Mouse (Mus musculus) testis, postnatal 14 days (tissue): ENCODE data around the gene Lbhd2.

Experiments used
- DNase-seq: peaks from one replicate; pipeline ENCODE4 v3.0.0; 2021; ENCODE audit warnings: low spot score

Lbhd2 gene

GRCm38 (mm10) chr12:111447898-111448760, 41.5 kb downstream of the Lbhd2 start:
- no peak for DNase-seq

GRCm38 (mm10) chr12:111448931-111449705, 42.5 kb downstream of the Lbhd2 start:
- DNase-seq = no peak

GRCm38 (mm10) chr12:111450359-111450758, 43.8 kb downstream of the Lbhd2 start:
- no peak for DNase-seq

- DNase-seq = no peak
Measured at GRCm38 (mm10) chr12:111451561-111451960, 45.0 kb downstream of the Lbhd2 start.

GRCm38 (mm10) chr12:111454021-111454420, 47.4 kb downstream of the Lbhd2 start:
- DNase-seq = no peak

- no peak for DNase-seq
Measured at GRCm38 (mm10) chr12:111454543-111455280, 48.1 kb downstream of the Lbhd2 start.

- no peak for DNase-seq
Measured at GRCm38 (mm10) chr12:111455311-111455846, 48.8 kb downstream of the Lbhd2 start.

- no peak for DNase-seq
Measured at GRCm38 (mm10) chr12:111455860-111456259, 49.3 kb downstream of the Lbhd2 start.

- DNase-seq = no peak
Measured at GRCm38 (mm10) chr12:111457742-111458141, 51.1 kb downstream of the Lbhd2 start.
